Mouse (Mus musculus): ENCODE data around the gene Tmem239.
A peak's percentile ranks its signal among the peaks of the same experiment; 100 is the strongest.

Gene Tmem239

GRCm38 (mm10) chr2:130452266-130452665 lies 46.0 kb downstream of the Tmem239 start:
- no peak for DNase-seq

DNA sequence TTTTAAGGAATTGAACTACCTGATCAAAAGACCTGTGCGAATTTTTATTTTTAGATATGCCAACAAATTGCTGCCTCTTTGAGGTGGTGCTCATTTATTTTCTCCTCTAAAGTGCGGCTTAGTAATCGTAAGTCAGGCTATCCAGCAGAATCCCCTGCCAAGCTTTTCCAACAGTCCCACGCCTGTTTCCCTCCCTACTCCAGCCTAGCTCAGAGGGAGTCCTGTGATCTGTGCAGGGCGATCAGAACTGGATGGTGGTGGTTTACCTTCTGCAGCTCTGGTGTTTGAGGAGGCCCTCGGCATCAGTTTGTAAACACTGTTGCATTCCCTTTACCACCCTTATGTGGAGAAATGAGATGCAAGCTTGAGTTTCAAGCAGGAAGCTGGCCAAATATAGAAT lies 47.1 kb downstream of the Tmem239 start:
- peak in 1 of 2 experiments; percentile 24 for DNase-seq

GRCm38 (mm10) chr2:130454748-130455370 lies 48.6 kb downstream of the Tmem239 start:
- DNase-seq, result peak; percentile 90 to 93
